ENCODE assay signal across 12 mouse cellular contexts in genomic region chr10:43693974-43694373, GRCm38 (mm10).
DNase-seq lines count a peak whose midpoint lies in the region; ATAC-seq and TF ChIP-seq lines count a peak whose summit lies in the region.
"Had no signal": no experiment of that assay in that cellular context is flagged by ENCODE, and none has a peak within 500 bp of the region (broad histone marks: within the 10 kb centered on the region; RNA-seq: fewer than 3 reads in every experiment).

No protein-coding gene starts in this region.

- WGBS in heart, embryonic 14.5 days = 28% methylated on average over 5 of the region's 5 CpGs
- WGBS in heart, adult 2 months = 43% methylated on average over 5 of the region's 5 CpGs
- 41% methylated on average over 5 of the region's 5 CpGs for WGBS in kidney, embryonic 15.5 days
- WGBS in stomach, embryonic 14.5 days = 54% methylated on average over 5 of the region's 5 CpGs

- H3K27me3 ChIP-seq in heart, embryonic 14.5 days (ENCODE audit: control insufficient read depth, insufficient read depth, low read length) = no peaks in the 10 kb centered on the region
- no peaks in the 10 kb centered on the region for H3K27me3 ChIP-seq in heart, adult 2 months (ENCODE audit: control insufficient read depth, insufficient read depth, low read length)
- H3K27me3 ChIP-seq in kidney, embryonic 15.5 days = no peaks in the 10 kb centered on the region
- H3K27me3 ChIP-seq in stomach, embryonic 14.5 days (ENCODE audit: control insufficient read depth, insufficient read depth, low read length) = no peaks in the 10 kb centered on the region
- H3K27me3 ChIP-seq: limb, embryonic 13.5 days had no signal

- no peak for TF ChIP-seq POLR2A in heart, adult 2 months (IDR thresholded peaks at IDR 0.05; ENCODE audit: insufficient read depth, low read depth, low read length)

- H3K36me3 ChIP-seq in heart, embryonic 14.5 days (ENCODE audit: control insufficient read depth, insufficient read depth, low read length) = no peaks in the 10 kb centered on the region
- no peaks in the 10 kb centered on the region for H3K36me3 ChIP-seq in heart, adult 2 months (ENCODE audit: control insufficient read depth, insufficient read depth, low read length)
- H3K36me3 ChIP-seq in kidney, embryonic 15.5 days = no peaks in the 10 kb centered on the region
- H3K36me3 ChIP-seq in stomach, embryonic 14.5 days (ENCODE audit: control insufficient read depth, insufficient read depth, low read length) = no peaks in the 10 kb centered on the region
- H3K36me3 ChIP-seq: limb, embryonic 13.5 days had no signal

- H3K4me2 ChIP-seq in heart, embryonic 14.5 days (ENCODE audit: low read length) = peak overlapping the region; percentile 31; the same call in 1 of the 2 replicates
- H3K4me2 ChIP-seq in kidney, embryonic 15.5 days = no peak overlapping the region
- no peak overlapping the region for H3K4me2 ChIP-seq in stomach, embryonic 14.5 days (replicated peaks; ENCODE audit: low read depth, low read length)
- H3K4me2 ChIP-seq: limb, embryonic 13.5 days had no signal

- no peak for ATAC-seq in heart, embryonic 14.5 days (ENCODE audit: insufficient number of reproducible peaks, insufficient read depth, low FRiP score, low read depth)
- peak; percentile 15; the same call in 1 of the 2 replicates for ATAC-seq in common myeloid progenitor, adult 5-6 weeks (replicated peaks; ENCODE audit: low read depth, poor library complexity, severe bottlenecking)
- ATAC-seq in kidney, embryonic 15.5 days (replicated peaks; ENCODE audit: low FRiP score) = no peak
- peak; percentile 54; the same call in 1 of the 2 replicates for ATAC-seq in stomach, embryonic 14.5 days (ENCODE audit: insufficient number of reproducible peaks, insufficient read depth, low FRiP score, low read depth)
- ATAC-seq: CD4-positive, CD25-positive, alpha-beta regulatory T cell, adult 4 months had no signal

- intact Hi-C loops in heart, adult 2 months (cut with DNase I) = no loop called here

- H3K79me2 ChIP-seq in heart, adult 2 months (replicated peaks; ENCODE audit: control insufficient read depth, insufficient read depth, low read length) = no peaks in the 10 kb centered on the region

- no peak overlapping the region; a peak in 1 of 4 replicates for H3K27ac ChIP-seq in heart, embryonic 14.5 days (replicated peaks in 1 of 2; ENCODE audit: control insufficient read depth in 1 of 2, insufficient read depth in 1 of 2, low read depth in 2 of 2, low read length in 2 of 2)
- no peak overlapping the region for H3K27ac ChIP-seq in heart, adult 2 months
- peak overlapping the region; percentile 73 for H3K27ac ChIP-seq in kidney, embryonic 15.5 days
- peak overlapping the region; percentile 75 for H3K27ac ChIP-seq in stomach, embryonic 14.5 days (ENCODE audit: low read length)
- H3K27ac ChIP-seq: limb, embryonic 13.5 days had no signal

- TF ChIP-seq CTCF in heart, adult 2 months (IDR thresholded peaks at IDR 0.05) = no peak

- H3K4me1 ChIP-seq in heart, embryonic 14.5 days (ENCODE audit: control insufficient read depth in 2 of 2, insufficient read depth in 2 of 2, low read length in 2 of 2) = peaks cover 17 to 28% of the 10 kb centered on the region in 2 experiments
- H3K4me1 ChIP-seq in heart, adult 2 months (ENCODE audit: control insufficient read depth, insufficient read depth, low read length) = peaks cover 2% of the 10 kb centered on the region
- peaks cover 44% of the 10 kb centered on the region for H3K4me1 ChIP-seq in kidney, embryonic 15.5 days
- peaks cover 9% of the 10 kb centered on the region; the same call in 1 of the 2 replicates for H3K4me1 ChIP-seq in stomach, embryonic 14.5 days (ENCODE audit: control insufficient read depth, insufficient read depth, low read length)

- no peak overlapping the region for H3K9ac ChIP-seq in heart, embryonic 14.5 days (ENCODE audit: low read length)
- H3K9ac ChIP-seq in heart, adult 2 months (ENCODE audit: low read depth, low read length) = no peak overlapping the region
- H3K9ac ChIP-seq in kidney, embryonic 15.5 days = no peak overlapping the region
- no peak overlapping the region for H3K9ac ChIP-seq in stomach, embryonic 14.5 days (replicated peaks; ENCODE audit: low read depth, low read length)
- H3K9ac ChIP-seq: limb, embryonic 13.5 days had no signal

- DNase-seq in heart, adult 2 months = no peak
- no peak for DNase-seq in ovary, postnatal 14 days (ENCODE audit: low spot score)
- no peak for DNase-seq in spleen, postnatal 10 days (ENCODE audit: low spot score in 2 of 2)
- DNase-seq: adrenal gland, postnatal 14 days; gastrocnemius, postnatal 14 days; layer of hippocampus, postnatal 36 days had no signal

- no peaks in the 10 kb centered on the region for H3K9me3 ChIP-seq in heart, embryonic 14.5 days (ENCODE audit: control insufficient read depth, low read length)
- no peaks in the 10 kb centered on the region for H3K9me3 ChIP-seq in kidney, embryonic 15.5 days (replicated peaks)
- H3K9me3 ChIP-seq in stomach, embryonic 14.5 days (ENCODE audit: control insufficient read depth, low read depth, low read length) = no peaks in the 10 kb centered on the region
- H3K9me3 ChIP-seq: limb, embryonic 13.5 days had no signal

- H3K4me3 ChIP-seq in heart, embryonic 14.5 days (ENCODE audit: control insufficient read depth in 1 of 2, insufficient read depth in 1 of 2, low read depth in 1 of 2, low read length in 2 of 2) = no peak overlapping the region
- no peak overlapping the region for H3K4me3 ChIP-seq in heart, adult 2 months
- no peak overlapping the region for H3K4me3 ChIP-seq in kidney, embryonic 15.5 days (replicated peaks)
- H3K4me3 ChIP-seq in stomach, embryonic 14.5 days (ENCODE audit: low read depth, low read length) = no peak overlapping the region
- H3K4me3 ChIP-seq: limb, embryonic 13.5 days had no signal

- TF ChIP-seq EP300 in heart, adult 2 months (IDR thresholded peaks at IDR 0.05; ENCODE audit: insufficient read depth, low read depth, low read length) = no peak

Comparison
In these comparisons a context has a peak if more than half of its experiments do, and no peak if none do; other contexts are left out.
1. ATAC-seq: peak in common myeloid progenitor, adult 5-6 weeks (single experiment) and stomach, embryonic 14.5 days (single experiment); none in heart, embryonic 14.5 days (single experiment) and kidney, embryonic 15.5 days (single experiment).
2. H3K27ac ChIP-seq: peak in kidney, embryonic 15.5 days (single experiment) and stomach, embryonic 14.5 days (single experiment); none in heart, embryonic 14.5 days (0 of 2) and heart, adult 2 months (single experiment).